Mouse (Mus musculus): ENCODE data around the gene Mageb2.
"Not testable (repeated sequence)": the region's sequence is repeated elsewhere in the genome, so short reads cannot be mapped to it uniquely, and the experiment has no call there.

Mageb2 gene

GRCm38 (mm10) chrX:91331390-91331789 lies at the start of gene Mageb2:
TSS of gene Mageb2 (plus strand) at chrX:91331690.
- DNase-seq (ENCODE audit: low read depth, low spot score), result not testable (repeated sequence)

- DNase-seq (ENCODE audit: low read depth, low spot score), result not testable (repeated sequence)
Observed at GRCm38 (mm10) chrX:91313256-91313655, 18.2 kb upstream of the Mageb2 start.

All from mesoderm, embryonic 11.5 days (tissue).